Mouse (Mus musculus) forebrain, embryonic 12.5 days (tissue): ENCODE results near the gene Rora. TPM values are rescaled to one million over a fixed set of nuclear protein-coding genes. Genes with fewer than 3 reads are reported as not detected.

Experiments used
- ATAC-seq: fragments of 200-750 bp; cut with Nextera tagmentation; 2 replicates; pipeline ENCODE4 v1.8.0; 2017; ENCODE audit warnings: moderate TSS enrichment; ENCODE audit not compliant: low FRiP score
- H3K27ac ChIP-seq: fragments of 300-500 bp; sonication (generic); 2 replicates; pipeline ENCODE4 v1.5.1; 2016; ENCODE audit warnings: mild to moderate bottlenecking
- H3K27me3 ChIP-seq: fragments of 300-500 bp; sonication (generic); 2 replicates; pipeline ENCODE4 v1.6.1; 2016; ENCODE audit warnings: mild to moderate bottlenecking
- H3K36me3 ChIP-seq: fragments of 300-500 bp; sonication (generic); replicated peaks from 2 replicates; pipeline ENCODE4 v1.6.1; 2016; ENCODE audit warnings: mild to moderate bottlenecking
- H3K4me1 ChIP-seq: fragments of 300-500 bp; sonication (generic); 2 replicates; pipeline ENCODE4 v1.6.1; 2016
- H3K4me2 ChIP-seq: fragments of 300-500 bp; sonication (generic); 2 replicates; pipeline ENCODE4 v1.6.1; 2016; ENCODE audit warnings: mild to moderate bottlenecking, moderate library complexity
- H3K4me3 ChIP-seq: fragments of 300-500 bp; sonication (generic); replicated peaks from 2 replicates; pipeline ENCODE4 v1.5.1; 2016; ENCODE audit warnings: mild to moderate bottlenecking
- H3K9ac ChIP-seq: fragments of 300-500 bp; sonication (generic); 2 replicates; pipeline ENCODE4 v1.6.1; 2016; ENCODE audit warnings: mild to moderate bottlenecking
- H3K9me3 ChIP-seq: fragments of 300-500 bp; sonication (generic); 2 replicates; pipeline ENCODE4 v1.6.1; 2016
- WGBS: fragments of 180-500 bp; shearing (Covaris S2); methylation state at CpG from one replicate; pipeline ENCODE4 v1.1.7; 2016; 5-methylcytosine and 5-hydroxymethylcytosine counted together
- polyA plus RNA-seq: library from polyadenylated mRNA; unstranded; fragments of >200 nt; fragmentation: Nextera tagmentation; extraction: Ambion mirVana; gene quantifications from 2 replicates; pipeline ENCODE4 v1.2.1, GENCODE M21; 2016

Gene Rora
- polyA plus RNA-seq, 1 experiment from 2014 or later = 7.3 TPM

DNA sequence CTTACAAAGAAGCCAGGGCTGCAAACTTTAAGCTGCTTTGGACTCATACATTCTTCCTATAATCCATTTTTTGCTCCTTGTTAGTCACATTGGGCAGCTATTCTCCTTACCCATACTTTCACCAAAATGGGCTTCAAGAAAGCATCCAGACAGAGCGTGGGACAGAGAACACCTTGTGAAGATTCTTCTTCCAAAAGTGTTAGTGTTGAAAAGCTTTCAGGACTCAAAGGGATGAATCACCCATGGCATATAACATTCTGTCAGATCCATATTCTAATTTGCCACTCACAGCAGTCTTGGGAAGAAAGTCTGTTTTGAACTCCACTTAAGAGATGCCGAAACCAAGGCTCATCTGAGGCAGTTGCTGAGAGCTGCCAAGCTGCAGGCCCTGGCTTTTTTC, 222.2 kb downstream of the Rora start:
- WGBS = 89% methylated on average over 2 of the region's 2 CpGs
- Histone ChIP-seq H3K9me3 (no peaks in the 10 kb centered on the region), H3K9ac (no peak overlapping the region), H3K27me3 (peaks cover 5% of the 10 kb centered on the region; the same call in 1 of the 2 replicates), H3K4me3 (no peak overlapping the region), H3K4me1 (peaks cover 15% of the 10 kb centered on the region), H3K4me2 (no peak overlapping the region), H3K36me3 (no peaks in the 10 kb centered on the region), H3K27ac (no peak overlapping the region)
- ATAC-seq = no peak

DNA sequence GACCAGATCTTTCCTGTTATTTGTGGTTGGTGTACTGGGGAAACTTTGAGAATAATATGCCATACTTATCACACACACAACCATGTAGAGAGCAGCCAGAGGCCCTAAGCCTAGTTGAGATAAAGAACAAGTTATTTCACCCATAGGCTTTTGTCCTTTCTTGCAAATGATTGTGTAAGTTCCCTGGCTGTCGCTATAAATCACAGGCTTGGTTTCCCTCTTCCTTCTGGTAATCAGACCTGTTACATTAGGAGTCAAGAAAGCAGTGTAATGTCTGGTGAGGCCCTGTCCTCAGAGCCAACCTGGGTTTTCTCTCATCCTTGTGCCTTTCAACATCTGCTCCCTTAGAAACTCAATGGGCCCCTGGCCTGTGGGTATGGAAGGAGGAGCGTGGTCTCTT, 222.7 kb downstream of the Rora start:
- no peak for ATAC-seq
- Histone ChIP-seq H3K27ac (no peak overlapping the region), H3K27me3 (peaks cover 5% of the 10 kb centered on the region; the same call in 1 of the 2 replicates), H3K9ac (no peak overlapping the region), H3K36me3 (no peaks in the 10 kb centered on the region), H3K4me1 (peaks cover 20% of the 10 kb centered on the region), H3K4me3 (no peak overlapping the region), H3K9me3 (no peaks in the 10 kb centered on the region), H3K4me2 (no peak overlapping the region)
- 89% methylated on average over 2 of the region's 2 CpGs for WGBS

DNA sequence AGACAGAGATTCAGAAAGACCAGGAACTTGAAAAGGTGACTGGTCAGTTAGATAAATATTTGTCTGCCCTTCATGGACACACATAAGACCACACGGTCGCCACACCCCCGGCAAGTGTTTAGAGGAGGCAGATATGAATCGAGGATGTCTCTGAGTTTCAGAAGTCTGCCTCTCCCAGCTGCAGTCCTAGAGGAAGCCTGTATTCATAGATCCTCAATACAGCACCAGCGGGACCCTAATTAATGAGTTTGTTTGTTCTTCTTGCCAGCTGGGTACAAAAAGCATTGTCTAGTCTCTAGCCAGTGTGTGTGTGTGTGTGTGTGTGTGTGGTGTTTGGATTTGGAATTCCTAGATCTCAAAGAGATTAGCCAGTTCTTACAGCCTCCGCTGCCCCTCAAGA, 228.3 kb downstream of the Rora start:
- 10% methylated on average over 6 of the region's 6 CpGs for WGBS
- H3K9ac ChIP-seq = no peak overlapping the region
- no peak overlapping the region for H3K4me3 ChIP-seq
- H3K9me3 ChIP-seq = no peaks in the 10 kb centered on the region
- H3K27me3 ChIP-seq = peaks cover 10% of the 10 kb centered on the region
- 0 out of 2 replicates have a peak, but pooled peaks have one; percentile 33 for ATAC-seq
- peaks cover 41% of the 10 kb centered on the region for H3K4me1 ChIP-seq
- no peaks in the 10 kb centered on the region for H3K36me3 ChIP-seq
- H3K27ac ChIP-seq = 0 out of 2 replicates have a peak overlapping the region, but pooled peaks have one; percentile 19
- no peak overlapping the region for H3K4me2 ChIP-seq

DNA sequence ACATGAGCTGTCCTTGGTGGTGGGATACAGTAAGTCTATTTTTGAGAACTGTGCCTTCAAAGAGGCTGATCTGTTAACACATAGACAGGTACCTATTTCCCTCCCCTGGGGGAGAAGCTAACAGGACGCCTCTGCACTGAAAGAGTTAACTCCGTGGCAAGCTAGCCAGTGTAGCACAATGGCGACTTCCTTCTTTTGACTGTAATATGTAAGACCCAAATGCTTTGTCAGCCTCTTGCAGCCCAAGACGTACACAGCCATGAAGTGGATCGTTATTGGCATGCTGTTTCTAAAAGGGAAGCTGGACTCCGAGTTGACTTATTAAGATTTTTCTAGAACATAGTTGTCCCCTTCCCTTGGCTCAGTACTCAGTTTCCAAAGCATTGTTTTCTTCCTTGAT, 229.4 kb downstream of the Rora start:
- peaks cover 5% of the 10 kb centered on the region for H3K27me3 ChIP-seq
- H3K4me2 ChIP-seq = no peak overlapping the region
- 26% methylated on average over 6 of the region's 6 CpGs for WGBS
- no peak overlapping the region for H3K9ac ChIP-seq
- no peak overlapping the region for H3K27ac ChIP-seq
- H3K9me3 ChIP-seq = no peaks in the 10 kb centered on the region
- peaks cover 35% of the 10 kb centered on the region for H3K4me1 ChIP-seq
- H3K4me3 ChIP-seq = no peak overlapping the region
- ATAC-seq = no peak
- H3K36me3 ChIP-seq = no peaks in the 10 kb centered on the region

DNA sequence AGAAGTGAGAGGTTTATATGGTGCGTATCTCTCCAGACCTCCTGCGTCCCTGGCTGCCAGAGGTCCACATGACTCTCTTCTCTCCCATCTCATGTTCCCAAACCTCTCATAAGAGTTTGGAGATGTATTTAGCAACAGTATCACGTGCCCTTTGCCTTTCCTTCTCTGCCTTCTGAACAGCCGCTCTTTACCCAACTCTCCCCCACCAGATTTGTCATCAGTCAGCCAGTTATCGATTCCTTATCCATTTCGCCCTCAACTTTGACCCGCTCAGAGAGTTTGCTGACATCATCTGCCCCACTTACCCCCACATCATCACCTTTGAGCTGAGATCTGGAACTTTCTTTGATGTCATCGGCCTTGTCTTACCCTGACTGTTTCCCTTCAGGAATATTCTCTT, 230.1 kb downstream of the Rora start:
- no peak overlapping the region for H3K27ac ChIP-seq
- H3K36me3 ChIP-seq = no peaks in the 10 kb centered on the region
- H3K4me2 ChIP-seq = no peak overlapping the region
- H3K4me3 ChIP-seq = no peak overlapping the region
- H3K4me1 ChIP-seq = peaks cover 39% of the 10 kb centered on the region
- peaks cover 5% of the 10 kb centered on the region for H3K27me3 ChIP-seq
- H3K9me3 ChIP-seq = no peaks in the 10 kb centered on the region
- 94% methylated on average over 8 of the region's 8 CpGs for WGBS
- ATAC-seq = no peak
- H3K9ac ChIP-seq = no peak overlapping the region

DNA sequence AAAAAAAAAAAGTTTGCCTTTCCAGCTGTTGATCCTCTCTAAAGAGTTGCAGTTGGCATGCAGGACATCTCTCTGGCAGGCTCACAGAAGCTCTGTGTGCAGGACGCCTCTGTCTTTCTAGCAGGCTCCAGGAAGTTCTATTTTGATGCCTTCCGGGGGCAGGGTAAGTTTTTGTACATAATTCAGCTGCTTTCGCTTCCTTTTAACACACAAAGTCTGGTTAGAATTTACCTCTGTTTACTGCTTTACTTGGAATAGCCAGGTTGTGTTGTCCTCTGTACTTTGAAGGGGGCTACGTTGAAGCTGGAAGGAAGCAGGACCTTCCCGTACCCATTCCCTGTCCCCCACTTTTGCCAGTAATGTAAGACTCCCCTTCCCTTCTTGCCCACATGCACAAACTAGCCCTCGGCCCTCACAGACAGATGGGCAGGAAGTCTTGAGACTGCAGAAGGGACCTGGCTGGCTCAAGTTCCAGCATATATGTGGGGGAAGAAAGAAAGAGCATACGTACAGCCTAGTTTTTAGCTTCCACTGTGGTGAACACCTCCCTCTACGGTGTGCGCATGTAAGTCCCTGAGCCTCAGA, 231.0 kb downstream of the Rora start:
- whole genome bisulfite sequencing = 86% methylated on average over 9 of the region's 9 CpGs

DNA sequence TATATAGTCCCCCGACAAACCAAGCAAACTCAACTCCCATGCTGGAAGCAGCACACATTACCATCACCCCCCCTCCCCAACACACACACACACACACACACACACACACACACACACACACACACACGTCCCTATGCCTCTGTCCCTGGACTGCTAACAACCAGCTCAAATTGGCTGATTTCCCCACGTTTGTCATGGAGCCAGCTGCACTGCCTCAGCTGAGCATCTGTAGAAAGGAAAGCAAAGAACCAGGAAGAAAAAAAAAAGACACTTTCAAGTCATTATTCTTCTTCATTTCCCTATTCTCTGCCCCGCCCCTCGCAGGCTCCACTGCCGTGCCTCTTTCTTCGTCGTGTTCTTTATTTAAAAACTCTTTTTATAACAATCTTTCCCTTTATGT, 235.1 kb downstream of the Rora start:
- H3K27me3 ChIP-seq = peaks cover 4% of the 10 kb centered on the region
- H3K27ac ChIP-seq = no peak overlapping the region
- H3K9ac ChIP-seq = no peak overlapping the region
- no peaks in the 10 kb centered on the region for H3K36me3 ChIP-seq
- H3K4me2 ChIP-seq = no peak overlapping the region
- H3K9me3 ChIP-seq = no peaks in the 10 kb centered on the region
- 39% methylated on average over 8 of the region's 8 CpGs for WGBS
- peaks cover 5% of the 10 kb centered on the region; the same call in 1 of the 2 replicates for H3K4me1 ChIP-seq
- no peak overlapping the region for H3K4me3 ChIP-seq
- ATAC-seq = no peak

More for the DNA sequence above, 231.0 kb downstream of the Rora start:
- H3K36me3 ChIP-seq = no peaks in the 10 kb centered on the region
- peaks cover 5% of the 10 kb centered on the region for H3K27me3 ChIP-seq
- H3K4me3 ChIP-seq = no peak overlapping the region
- H3K27ac ChIP-seq = no peak overlapping the region
- no peaks in the 10 kb centered on the region for H3K9me3 ChIP-seq
- ATAC-seq = no peak
- no peak overlapping the region for H3K4me2 ChIP-seq
- H3K4me1 ChIP-seq = peaks cover 39% of the 10 kb centered on the region
- H3K9ac ChIP-seq = no peak overlapping the region

DNA sequence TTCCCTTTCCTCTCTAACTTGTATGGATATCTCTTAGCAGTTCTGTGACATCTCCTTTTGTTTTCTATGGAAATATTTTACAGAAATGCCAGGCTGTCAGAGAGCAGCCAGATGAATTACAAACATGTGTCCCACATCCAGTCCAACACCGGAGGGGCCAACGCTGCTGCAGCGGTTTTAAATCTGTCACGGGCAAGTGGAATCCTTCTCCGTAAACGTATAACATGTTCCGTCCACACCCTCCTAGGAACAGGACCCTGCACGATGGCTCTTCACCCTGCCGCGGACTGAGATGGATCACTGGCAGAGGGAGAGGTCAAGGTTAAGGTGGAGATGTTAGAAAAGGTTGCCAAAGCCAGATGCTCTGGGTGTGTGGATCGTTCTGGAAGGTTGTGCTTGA, 237.8 kb downstream of the Rora start:
- Histone ChIP-seq H3K9me3 (no peaks in the 10 kb centered on the region), H3K4me2 (no peak overlapping the region), H3K27me3 (no peaks in the 10 kb centered on the region), H3K4me1 (peaks cover 5% of the 10 kb centered on the region; the same call in 1 of the 2 replicates), H3K36me3 (no peaks in the 10 kb centered on the region), H3K4me3 (no peak overlapping the region), H3K9ac (no peak overlapping the region), H3K27ac (no peak overlapping the region)
- ATAC-seq = no peak
- 88% methylated on average over 11 of the region's 11 CpGs for WGBS

DNA sequence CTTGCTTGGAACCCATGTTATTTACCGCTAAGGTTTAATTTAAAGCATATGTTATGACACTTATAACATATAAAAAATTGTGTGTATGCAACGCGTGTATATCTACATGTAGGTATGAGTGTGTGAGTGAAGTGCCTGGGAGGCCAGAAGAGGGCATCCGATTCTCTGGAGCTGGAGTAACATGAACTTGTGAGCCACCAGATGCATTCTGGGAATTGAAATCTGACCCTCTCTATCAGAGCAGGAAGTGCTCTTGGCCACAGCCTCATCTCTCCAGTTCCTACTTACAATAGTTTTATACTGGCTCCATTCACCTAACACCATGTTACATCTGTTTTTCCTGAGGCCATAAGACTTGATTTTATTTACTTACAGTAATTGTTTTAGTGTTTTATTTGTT, 238.8 kb downstream of the Rora start:
- no peak overlapping the region for H3K9ac ChIP-seq
- H3K4me1 ChIP-seq = peaks cover 5% of the 10 kb centered on the region; the same call in 1 of the 2 replicates
- 94% methylated on average over 4 of the region's 4 CpGs for WGBS
- no peak overlapping the region for H3K27ac ChIP-seq
- H3K4me2 ChIP-seq = no peak overlapping the region
- no peaks in the 10 kb centered on the region for H3K27me3 ChIP-seq
- H3K9me3 ChIP-seq = no peaks in the 10 kb centered on the region
- H3K36me3 ChIP-seq = no peaks in the 10 kb centered on the region
- no peak overlapping the region for H3K4me3 ChIP-seq
- no peak for ATAC-seq

DNA sequence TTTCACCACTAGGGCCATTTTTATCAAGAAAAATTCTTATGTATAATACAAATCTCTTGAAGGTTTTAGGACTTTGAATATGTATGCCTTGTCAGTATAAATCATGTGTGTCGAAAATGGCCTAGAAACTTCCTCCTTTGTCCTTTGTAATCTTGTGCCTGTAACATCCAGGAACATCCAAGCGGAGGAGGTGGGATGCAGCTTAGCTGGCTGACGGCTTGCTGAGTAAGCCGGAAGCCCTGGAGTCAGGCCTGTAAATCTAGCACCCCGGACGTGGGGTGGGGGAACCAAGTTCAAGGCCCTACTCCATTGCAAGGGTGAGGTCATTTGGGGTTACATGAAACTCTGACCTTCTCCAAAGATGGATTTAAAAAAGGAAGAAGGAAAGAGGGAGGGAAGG, 239.3 kb downstream of the Rora start:
- Histone ChIP-seq H3K4me1 (peaks cover 5% of the 10 kb centered on the region; the same call in 1 of the 2 replicates), H3K9me3 (no peaks in the 10 kb centered on the region), H3K4me2 (no peak overlapping the region), H3K27ac (no peak overlapping the region), H3K4me3 (no peak overlapping the region), H3K36me3 (no peaks in the 10 kb centered on the region), H3K27me3 (no peaks in the 10 kb centered on the region), H3K9ac (no peak overlapping the region)
- ATAC-seq = no peak
- WGBS = 80% methylated on average over 6 of the region's 6 CpGs

DNA sequence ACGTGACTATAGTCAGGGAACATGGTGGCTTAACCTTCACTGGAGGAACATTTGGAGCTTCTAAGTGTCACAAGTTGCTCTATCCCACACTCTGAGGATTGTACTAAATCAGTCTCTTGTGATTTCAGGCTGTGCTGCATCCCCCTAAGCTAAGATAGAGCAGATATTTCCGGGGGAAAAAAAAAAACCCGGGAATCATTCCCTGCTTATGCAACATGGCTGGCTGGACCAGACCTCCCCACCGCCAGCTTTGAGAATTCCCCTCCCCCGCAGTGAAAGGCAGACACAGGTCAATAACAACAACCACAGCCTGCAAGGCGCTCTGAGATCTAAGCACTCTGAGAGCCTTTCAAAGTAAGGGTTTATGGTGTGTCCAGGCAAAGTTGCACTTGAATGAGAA, 244.7 kb downstream of the Rora start:
- no peak overlapping the region for H3K9ac ChIP-seq
- ATAC-seq = no peak
- WGBS = 83% methylated on average over 6 of the region's 6 CpGs

DNA sequence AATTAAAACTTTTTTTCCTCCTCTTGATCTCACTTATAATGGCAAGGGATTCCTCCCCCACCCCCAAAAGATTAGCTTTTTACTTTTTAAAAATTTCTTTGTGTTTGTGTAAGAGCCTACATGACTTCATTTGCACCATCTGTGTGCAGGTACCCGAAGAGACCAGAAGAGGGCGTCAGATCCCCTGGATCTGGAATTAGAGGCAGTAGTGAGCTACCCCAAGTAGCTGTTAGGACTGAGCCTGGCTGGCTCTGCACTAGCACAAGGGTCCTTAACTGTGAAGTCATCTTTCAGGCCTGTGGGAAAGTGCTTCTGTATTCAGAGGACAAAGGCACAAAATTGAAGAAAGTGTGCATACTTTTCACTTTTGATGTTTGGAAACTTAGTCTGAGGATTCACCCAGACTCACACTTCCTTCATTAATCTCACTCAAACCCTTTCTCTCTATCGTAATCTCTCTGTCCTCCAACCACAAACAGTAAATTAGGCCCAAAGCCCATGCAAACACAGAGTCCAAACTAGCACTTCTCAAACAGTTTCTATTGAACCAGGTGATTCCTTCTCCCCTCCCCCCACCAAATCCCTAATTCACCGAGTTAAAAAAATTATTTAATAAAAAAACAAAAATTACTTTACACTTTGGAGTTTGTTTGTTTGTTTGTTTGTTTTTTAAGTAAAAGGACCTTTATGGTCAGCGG, 246.1 kb downstream of the Rora start:
- Histone ChIP-seq H3K27me3 (peaks cover 1% of the 10 kb centered on the region; the same call in 1 of the 2 replicates), H3K9me3 (no peaks in the 10 kb centered on the region), H3K4me2 (no peak overlapping the region), H3K4me3 (no peak overlapping the region), H3K4me1 (no peaks in the 10 kb centered on the region), H3K9ac (no peak overlapping the region), H3K36me3 (no peaks in the 10 kb centered on the region), H3K27ac (no peak overlapping the region)
- no peak for ATAC-seq
- 85% methylated on average over 5 of the region's 5 CpGs for WGBS

More for the DNA sequence above, 244.7 kb downstream of the Rora start:
- H3K4me2 ChIP-seq = no peak overlapping the region
- H3K27me3 ChIP-seq = no peaks in the 10 kb centered on the region
- H3K4me1 ChIP-seq = no peaks in the 10 kb centered on the region
- no peaks in the 10 kb centered on the region for H3K9me3 ChIP-seq
- no peak overlapping the region for H3K4me3 ChIP-seq
- no peak overlapping the region for H3K27ac ChIP-seq
- H3K36me3 ChIP-seq = no peaks in the 10 kb centered on the region
